Mouse (Mus musculus): ENCODE measurements around the gene Mdm2.

DNA sequence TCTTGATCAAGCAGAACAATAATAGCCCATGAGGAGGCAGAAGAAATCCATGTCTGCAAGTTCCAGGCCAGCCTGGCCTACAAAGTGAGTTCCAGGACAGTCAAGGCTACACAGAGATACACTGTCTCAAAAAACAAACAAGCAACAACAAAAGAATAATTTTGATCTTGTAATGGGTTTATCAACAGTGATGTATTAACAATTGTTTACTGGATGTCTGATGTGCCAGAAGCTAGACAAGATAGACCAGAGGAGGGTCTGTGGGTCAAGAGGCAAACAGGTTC, 45.7 kb downstream of the Mdm2 start:
- TF ChIP-seq CTCF (IDR thresholded peaks at IDR 0.05; ENCODE audit: borderline replicate concordance, extremely low read depth, insufficient read depth, insufficient read length), result no peak
- no peak for TF ChIP-seq POLR2A (IDR thresholded peaks at IDR 0.05; ENCODE audit: borderline replicate concordance, extremely low read depth, insufficient read depth, insufficient read length, poor library complexity, severe bottlenecking)
